Mouse (Mus musculus) thymus, postnatal 14 days (tissue): ENCODE results near the gene Adgre4.
"Not testable (repeated sequence)": the region's sequence is repeated elsewhere in the genome, so short reads cannot be mapped to it uniquely, and the experiment has no call there.

Source experiments
- DNase-seq: peaks from one replicate; pipeline ENCODE4 v3.0.0; 2021

Gene Adgre4

GRCm38 (mm10) chr17:55749786-55750185 is at the start of gene Adgre4:
Gene Adgre4, plus strand, starts transcription at chr17:55749984.
- no peak for DNase-seq

- DNase-seq: peak; percentile 81
Measured at GRCm38 (mm10) chr17:55702161-55702820, 47.5 kb upstream of the Adgre4 start.

- no peak for DNase-seq
Measured at GRCm38 (mm10) chr17:55702865-55703264, 46.9 kb upstream of the Adgre4 start.

GRCm38 (mm10) chr17:55711984-55712811 is 37.6 kb upstream of the Adgre4 start, which contains the start of gene Pot1b:
Gene Pot1b, minus strand, starts transcription at chr17:55712628.
- peak; percentile 98 for DNase-seq

- DNase-seq: no peak
Measured at GRCm38 (mm10) chr17:55721270-55721669, 28.5 kb upstream of the Adgre4 start.

GRCm38 (mm10) chr17:55722250-55722649 is 27.5 kb upstream of the Adgre4 start:
- DNase-seq: no peak

GRCm38 (mm10) chr17:55726193-55726592 is 23.6 kb upstream of the Adgre4 start:
- DNase-seq: no peak

GRCm38 (mm10) chr17:55736675-55737074 is 13.1 kb upstream of the Adgre4 start:
- no peak for DNase-seq

- DNase-seq: no peak
Measured at GRCm38 (mm10) chr17:55751170-55751569, 1.4 kb downstream of the Adgre4 start.

GRCm38 (mm10) chr17:55813642-55814041 is 63.9 kb downstream of the Adgre4 start:
- peak; percentile 5 for DNase-seq

- DNase-seq: no peak
Measured at GRCm38 (mm10) chr17:55816853-55817252, 67.1 kb downstream of the Adgre4 start.

GRCm38 (mm10) chr17:55821566-55821965 is 71.8 kb downstream of the Adgre4 start:
- DNase-seq: no peak

GRCm38 (mm10) chr17:55843067-55843466 is 93.3 kb downstream of the Adgre4 start:
- DNase-seq: no peak

- DNase-seq: no peak
Measured at GRCm38 (mm10) chr17:55877184-55877583, 127.4 kb downstream of the Adgre4 start.

GRCm38 (mm10) chr17:55878282-55878635 is 128.5 kb downstream of the Adgre4 start:
- DNase-seq: not testable (repeated sequence)

- peak; percentile 55 for DNase-seq
Measured at GRCm38 (mm10) chr17:55878636-55879369, 129.0 kb downstream of the Adgre4 start, which contains the start of gene Zfp119a. Gene Zfp119a, minus strand, starts transcription at chr17:55878930.

GRCm38 (mm10) chr17:55883631-55884030 is 133.8 kb downstream of the Adgre4 start:
- DNase-seq: no peak

- DNase-seq: no peak
Measured at GRCm38 (mm10) chr17:55884912-55885311, 135.1 kb downstream of the Adgre4 start.

- peak; percentile 13 for DNase-seq
Measured at GRCm38 (mm10) chr17:55892406-55892955, 142.7 kb downstream of the Adgre4 start.

- DNase-seq: no peak
Measured at GRCm38 (mm10) chr17:55903087-55903486, 153.3 kb downstream of the Adgre4 start.
